Mouse (Mus musculus) liver, adult (tissue): ENCODE data around the gene Wwc1.

Experiments
- GATA4 ChIP-seq: IDR thresholded peaks from 2 replicates; pipeline ENCODE4 v1.6.1; 2014; ENCODE audit warnings: mild to moderate bottlenecking, low read length; ENCODE audit not compliant: insufficient replicate concordance

Wwc1 gene

DNA sequence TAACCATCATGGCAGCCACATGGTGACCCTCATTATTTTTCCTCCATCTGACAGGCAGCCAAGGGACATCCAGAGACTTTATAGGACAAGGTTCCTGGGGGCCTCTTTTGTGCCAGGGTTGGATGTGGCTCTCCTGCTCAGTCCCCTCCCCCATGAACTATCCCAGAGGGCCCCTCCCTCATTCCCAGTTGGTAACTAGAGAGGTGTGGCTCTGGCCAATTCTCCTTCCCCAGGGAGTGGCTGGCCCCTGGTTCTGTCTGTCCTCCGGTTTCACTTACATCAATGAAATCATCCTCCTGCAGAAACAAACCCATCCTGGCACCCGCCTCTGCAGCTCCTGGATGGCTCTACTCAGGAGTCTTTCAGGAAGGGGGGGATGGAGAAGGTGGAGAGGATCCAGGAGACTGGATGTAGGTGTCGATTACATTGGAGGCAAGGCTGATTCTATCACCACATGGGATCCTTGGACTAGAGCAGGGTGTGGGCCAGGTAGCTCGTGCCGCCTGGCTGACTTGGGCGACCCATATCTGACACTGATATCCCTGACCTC, 49.7 kb downstream of the Wwc1 start:
- TF ChIP-seq GATA4: no peak

DNA sequence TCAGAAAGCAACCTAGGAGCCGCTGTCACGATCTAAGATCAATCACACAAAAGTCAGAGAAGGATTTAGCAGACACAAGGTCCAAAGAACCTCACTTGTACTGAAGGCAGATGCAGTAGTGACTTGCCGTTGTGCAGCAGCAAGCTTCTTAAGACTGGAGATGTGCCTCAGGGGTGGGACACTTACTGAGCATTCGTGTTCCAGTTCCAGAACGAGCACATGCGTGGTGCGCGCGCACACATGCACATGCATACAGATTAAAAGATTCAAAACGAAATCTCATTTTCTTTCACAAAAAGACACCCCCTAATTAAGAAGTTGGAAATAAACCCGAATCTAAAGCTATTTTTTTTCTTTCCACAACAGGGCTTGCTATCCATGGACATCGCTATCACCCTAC, 51.9 kb downstream of the Wwc1 start:
- no peak for TF ChIP-seq GATA4

DNA sequence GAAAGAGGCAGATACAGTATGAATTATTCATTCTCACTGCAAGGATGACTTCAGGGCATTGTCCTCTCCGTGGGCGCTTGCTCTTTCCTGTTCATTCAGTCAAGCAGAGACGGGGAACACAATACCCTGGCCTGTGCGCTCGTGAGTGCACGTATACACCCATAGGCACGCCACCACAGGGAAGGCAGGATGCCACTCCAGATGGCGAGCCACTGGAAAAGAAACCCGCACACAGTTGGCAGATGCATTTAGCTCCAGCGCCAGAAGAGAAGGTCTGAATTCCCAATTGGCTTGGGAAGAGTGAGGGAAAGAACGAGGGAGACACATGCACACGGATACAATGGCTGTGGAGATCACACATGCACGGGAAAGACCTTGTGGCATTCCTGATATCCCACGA, 53.0 kb downstream of the Wwc1 start:
- no peak for TF ChIP-seq GATA4

DNA sequence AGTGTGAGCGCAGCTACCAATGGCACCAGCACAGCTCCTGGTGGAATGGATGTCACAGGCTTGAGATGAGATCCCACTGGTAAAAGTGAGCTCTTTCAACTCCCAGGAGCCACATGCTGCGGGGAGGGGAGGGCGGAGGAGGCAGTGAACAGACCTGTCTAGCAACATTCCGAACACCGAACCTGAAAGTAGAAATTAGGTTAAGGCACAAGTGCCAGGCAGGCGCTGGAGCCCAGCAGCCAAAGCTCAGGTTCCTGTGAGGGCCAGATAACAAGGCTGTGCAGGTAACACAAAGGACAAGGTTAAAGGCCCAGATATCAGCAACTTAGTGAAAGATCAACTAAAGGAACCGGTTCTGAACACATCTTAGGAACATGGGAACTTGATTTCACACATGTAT, 54.7 kb downstream of the Wwc1 start:
- peak; percentile 66; the same call in 1 of the 2 replicates for TF ChIP-seq GATA4

DNA sequence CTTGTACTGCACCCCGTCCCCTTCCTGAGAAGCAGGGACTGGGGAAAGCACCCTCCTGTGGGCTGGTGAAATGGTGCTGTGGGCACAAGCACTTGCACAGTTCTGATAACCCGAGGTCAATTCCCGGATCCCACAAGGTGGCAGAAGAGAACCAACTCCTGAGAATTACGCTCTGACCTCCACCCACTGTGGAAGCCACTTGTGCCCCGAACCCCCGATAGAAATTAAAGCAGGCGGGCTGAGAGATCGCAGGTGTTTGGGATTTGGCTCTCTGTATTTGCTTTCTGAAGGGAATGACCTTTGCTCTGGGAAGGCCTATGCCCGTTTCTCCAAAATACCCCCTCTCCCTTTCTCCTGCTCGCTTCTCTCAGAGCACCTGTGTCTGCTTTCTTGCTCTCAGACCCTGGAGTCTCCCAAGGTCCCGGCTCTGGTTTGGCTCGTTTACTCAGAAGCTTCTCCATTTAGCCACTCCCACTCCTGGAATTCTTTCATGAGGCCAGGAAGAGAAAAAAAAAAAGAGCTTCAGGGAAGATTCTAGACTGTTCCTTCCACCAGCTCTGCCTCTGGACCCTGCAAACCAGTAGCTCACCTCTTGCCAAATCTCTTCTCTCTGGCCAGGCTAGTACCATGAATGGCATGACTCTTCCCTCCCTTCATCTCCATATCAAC, 58.0 kb downstream of the Wwc1 start:
- TF ChIP-seq GATA4: no peak

DNA sequence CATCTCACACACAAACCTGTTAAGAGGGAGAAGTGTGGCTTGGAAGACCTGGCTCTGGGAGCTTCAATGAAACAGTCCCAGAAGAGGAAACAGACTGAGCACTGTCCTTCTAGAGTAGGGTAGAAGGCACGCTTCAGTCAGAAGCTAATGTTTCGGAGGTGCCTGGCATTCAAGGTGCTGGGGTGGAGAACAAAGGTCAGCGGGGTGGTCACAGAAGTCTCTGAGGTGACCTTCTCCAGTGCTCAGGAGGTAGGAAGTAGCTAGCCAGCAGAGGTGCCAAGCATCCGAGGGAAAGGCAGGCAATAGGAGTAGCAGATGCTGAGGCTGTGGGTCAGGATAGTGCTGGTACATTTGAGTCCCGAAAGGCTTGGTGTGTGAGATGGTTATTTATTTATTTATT, 59.6 kb downstream of the Wwc1 start:
- no peak for TF ChIP-seq GATA4

DNA sequence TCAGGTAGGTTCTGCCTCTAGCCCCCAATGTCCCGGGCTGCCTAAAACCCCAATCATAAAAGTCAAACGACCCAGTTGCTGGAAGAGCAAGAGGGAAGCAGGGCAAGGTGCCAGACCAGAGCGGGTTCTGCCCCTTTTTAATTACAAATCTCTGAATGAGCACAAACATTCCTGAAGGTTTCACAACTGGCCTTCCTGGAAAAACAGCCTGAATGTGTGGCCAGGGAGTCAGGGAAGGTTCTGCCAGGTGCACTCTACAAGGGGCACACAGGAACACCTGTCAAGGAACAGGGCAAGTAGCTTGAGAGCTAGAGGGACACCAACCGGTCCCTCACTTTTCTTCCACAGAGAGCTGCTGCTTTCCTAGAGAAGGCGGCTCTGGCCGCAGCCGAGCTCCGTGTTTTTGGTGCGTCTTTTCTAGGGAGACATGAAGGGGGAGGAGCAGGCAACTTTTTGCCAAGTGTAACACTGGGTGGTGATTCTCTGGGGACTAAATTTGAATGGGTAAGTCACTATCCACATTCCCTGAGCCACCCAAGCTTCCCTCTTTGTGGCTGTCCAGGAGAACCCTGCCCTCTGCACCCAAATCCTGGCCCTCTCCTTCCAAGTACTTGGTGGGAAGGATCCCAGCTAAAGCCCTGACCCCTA, 60.3 kb downstream of the Wwc1 start:
- no peak for TF ChIP-seq GATA4

DNA sequence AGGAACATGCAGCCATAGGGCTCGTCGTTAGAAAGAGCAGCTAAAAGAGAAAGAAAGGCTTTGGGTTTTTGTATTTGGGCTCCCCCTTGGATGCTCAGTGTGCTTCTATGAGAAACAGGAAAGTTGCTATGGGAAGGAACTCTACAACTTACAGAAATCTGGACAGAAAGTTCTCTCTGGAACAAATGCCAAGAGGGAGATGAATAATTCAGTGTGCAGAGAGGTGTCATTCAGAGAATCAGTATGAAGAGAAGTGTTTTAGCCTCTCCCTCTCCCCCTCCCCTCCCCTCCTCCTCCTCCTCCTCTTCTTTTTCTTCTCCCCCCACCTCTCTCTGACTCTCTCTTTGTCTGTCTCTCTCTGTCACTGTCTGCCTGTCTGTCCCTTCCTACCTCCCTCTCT, 60.9 kb downstream of the Wwc1 start:
- TF ChIP-seq GATA4: no peak

DNA sequence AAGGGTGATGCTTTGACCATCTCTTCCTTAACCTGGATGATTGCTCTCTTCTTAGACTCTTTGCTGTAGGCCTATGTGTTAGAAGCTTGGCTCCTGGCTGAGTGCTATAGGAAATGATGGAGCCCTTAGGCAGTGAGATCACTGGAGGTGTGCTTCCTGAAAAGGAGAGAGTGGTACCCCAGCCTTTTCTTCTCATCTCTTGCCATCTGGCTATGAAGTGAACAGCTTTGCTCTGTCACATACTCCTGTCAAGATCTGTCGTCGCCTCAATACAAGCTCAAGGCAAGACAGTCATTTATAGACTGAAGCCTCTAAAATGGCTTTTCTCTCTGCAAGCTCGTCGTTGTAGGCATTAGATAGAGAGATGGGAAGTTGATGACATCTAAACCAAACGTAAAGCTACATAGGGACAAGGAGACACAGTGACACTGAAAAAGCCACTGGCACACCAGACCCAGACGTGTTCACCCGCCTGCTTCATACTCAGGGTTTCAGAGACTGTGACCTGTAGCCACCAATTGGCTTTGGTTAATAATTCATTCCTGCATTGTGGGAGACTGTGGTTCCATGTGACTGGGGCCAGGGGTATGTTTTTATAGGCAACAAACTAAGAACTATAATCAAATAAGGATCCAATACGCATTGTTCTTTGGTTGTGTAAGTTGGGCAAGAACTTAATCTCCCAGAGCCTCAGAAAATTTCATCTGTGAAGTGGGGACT, 63.7 kb downstream of the Wwc1 start:
- no peak for TF ChIP-seq GATA4

DNA sequence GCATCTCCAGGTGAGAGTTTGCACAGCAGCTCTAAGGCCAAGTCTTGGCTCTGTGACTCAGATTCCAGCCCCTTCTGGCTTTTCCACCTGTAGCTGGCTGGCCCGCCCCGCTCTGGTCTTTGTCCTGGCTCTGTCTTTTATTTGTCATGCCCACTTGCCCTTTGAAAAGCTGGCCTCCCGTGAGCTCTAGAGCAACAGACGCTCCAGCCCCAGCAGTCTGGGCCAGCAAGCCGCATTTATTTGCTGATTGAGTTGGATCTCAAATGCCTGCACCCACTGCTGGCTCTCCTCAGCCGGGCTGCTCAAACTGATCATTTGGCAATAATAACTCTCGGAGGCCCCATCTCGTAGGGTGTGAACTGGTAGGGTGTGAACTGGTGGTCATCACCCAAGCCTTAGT, 64.8 kb downstream of the Wwc1 start:
- TF ChIP-seq GATA4: no peak

DNA sequence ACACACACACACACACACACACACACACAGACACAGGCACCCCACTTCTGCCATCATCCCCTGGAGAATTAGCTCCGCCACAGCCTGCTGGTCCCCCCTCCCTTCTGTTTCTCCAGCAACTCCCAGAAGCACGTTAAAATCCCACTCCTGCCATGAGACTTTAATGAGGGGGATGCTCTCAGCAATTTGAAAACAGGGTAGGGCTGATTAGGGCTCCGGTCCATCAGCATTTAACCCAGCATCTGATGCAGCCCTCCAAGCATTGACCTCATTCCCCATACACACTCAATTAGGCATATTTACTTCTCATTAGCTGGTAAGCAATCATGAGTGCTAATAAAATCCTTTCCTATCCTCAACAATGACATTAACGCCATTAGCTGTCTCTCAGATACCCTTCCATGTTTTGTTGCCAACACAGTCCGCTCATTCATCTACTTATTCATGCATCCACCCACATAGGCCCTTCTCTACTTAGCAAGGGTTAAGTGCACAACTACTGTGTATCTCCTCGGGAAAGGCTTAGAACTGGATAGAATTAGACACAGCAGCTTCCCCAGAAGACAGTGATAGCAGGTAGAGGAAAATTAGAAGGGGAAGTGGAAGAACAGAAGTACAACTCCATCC, 66.8 kb downstream of the Wwc1 start:
- no peak for TF ChIP-seq GATA4

DNA sequence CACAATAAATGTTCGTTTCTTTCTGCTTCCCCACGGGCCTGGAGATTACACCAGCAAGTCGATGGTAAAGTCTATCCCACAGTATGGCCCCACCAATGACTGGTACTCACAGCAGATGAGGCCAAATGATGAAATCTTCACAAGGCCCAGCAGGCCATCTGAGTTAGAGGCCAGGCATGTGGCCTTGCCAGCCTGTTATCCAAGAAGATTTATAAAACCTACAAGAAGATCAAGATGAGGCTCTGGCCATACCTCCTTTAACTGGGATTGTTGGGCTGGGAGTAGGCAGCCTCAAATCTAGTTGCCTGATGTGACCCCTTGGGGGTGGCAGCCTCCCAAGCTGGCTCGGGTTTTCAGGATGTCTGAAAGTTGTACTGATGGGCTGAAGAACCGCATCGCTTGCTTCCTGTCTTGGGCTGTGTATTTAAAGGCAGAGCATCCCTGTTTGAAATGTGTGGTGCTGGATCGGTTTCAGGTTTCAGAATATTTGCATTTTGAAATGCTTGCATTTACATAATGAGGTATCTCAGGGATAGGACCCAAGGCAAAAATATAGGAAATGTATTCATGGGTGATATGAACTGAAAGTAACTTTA, 75.3 kb downstream of the Wwc1 start:
- TF ChIP-seq GATA4: no peak

DNA sequence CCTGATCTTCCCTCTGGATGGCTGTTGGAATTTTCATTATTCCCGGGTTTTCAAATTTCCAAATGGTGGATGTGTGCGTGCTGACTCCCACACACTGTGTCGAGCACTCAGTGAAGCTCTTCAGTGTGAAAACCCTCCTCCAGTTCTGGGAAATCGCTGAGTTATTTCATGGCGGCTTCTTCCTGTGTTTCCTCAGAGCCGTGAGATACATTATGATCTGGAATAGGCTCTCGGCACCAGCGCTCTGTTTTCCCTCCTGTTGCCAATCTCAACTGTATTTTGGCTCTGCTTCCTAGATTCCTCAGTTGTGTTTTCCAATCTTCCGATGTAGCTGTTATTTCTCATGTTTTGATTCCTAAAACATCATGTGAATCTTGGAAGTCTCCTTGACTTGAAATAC, 77.2 kb downstream of the Wwc1 start:
- TF ChIP-seq GATA4: no peak

DNA sequence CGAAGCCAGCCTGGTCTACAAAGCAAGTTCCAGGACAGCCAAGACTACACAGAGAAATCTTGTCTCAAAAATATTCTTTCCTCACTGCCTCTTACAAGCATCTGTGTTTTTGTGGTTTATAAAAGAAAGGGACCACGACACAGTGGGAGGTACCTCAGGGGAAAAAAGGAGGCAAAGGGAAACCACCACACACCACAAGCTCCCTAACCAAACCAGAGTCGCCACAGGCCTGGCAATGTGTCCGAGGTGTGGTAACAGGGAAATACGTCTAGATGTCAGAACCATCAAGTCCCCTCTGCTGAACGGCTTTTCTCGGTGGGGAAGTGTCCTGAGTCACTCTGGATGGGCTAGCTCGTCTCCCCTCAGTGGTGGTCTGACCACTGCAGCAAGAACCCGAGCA, 80.4 kb downstream of the Wwc1 start:
- TF ChIP-seq GATA4: no peak

DNA sequence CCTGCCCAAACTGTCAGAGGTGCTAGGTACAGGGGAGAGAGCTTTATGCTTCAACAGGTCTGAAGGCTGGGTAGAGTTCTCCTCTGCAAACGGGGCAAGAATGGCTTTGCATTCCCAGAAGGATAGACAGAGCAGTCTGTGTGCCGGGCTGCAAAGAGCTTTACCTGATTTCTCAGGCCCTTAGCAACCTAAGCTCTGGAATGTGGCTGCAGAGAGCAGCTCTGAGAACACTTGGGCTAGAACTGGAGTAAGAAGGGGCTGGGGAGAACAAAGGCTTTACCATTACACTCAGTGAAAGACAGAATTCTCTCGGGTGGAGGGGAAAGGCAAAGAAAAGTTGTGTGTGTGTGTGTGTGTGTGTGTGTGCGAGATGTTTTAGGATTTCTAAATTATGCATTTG, 86.9 kb downstream of the Wwc1 start:
- no peak for TF ChIP-seq GATA4

DNA sequence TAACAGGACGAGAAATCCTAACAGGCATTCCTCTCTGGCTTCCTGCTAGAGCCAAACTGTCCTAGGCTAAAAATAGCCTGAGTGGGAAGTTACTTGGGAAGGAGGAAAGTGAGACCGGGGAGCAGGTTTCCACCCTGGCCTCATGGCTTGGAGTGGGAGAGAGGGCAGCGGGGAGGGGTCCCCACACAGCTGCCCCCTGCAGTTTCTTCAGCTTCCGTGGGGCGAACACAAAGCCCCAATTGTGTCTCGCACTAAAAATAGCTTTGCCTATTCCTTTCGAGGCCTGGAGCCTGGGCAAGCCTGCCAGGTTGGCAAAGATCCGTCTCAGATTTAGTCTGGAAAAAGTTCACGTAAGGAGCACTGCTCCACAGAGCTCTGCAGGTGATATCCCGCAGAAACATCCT, 87.3 kb downstream of the Wwc1 start:
- no peak for TF ChIP-seq GATA4

DNA sequence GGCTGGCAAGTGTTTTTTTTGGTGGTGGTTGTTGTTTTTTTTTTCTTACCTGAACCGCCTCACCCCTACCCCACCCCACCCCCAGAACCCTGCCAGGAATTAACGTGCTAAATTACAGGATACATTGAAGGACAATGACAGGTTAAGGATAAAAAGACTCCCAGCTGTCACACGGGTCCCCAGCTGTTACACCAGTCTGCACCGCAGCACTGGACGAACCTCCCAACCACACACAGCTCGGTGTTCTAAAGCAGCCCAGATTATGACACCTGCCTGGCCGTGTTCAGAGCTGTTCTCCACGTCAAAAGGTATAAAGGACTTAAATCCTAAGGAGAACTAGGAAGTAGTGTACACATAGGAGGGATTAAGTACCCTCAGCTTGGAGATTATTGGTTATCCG, 88.0 kb downstream of the Wwc1 start:
- TF ChIP-seq GATA4: no peak
